Mouse (Mus musculus): Measurements from ENCODE around the gene Unkl. TPM values are rescaled to one million over a fixed set of nuclear protein-coding genes. Genes with fewer than 3 reads are reported as not detected.
A peak's percentile ranks its signal among the peaks of the same experiment; 100 is the strongest.

Gene Unkl
- total RNA-seq (2021) = 1 to 10 TPM; 8.4 to 9.6 TPM

DNA sequence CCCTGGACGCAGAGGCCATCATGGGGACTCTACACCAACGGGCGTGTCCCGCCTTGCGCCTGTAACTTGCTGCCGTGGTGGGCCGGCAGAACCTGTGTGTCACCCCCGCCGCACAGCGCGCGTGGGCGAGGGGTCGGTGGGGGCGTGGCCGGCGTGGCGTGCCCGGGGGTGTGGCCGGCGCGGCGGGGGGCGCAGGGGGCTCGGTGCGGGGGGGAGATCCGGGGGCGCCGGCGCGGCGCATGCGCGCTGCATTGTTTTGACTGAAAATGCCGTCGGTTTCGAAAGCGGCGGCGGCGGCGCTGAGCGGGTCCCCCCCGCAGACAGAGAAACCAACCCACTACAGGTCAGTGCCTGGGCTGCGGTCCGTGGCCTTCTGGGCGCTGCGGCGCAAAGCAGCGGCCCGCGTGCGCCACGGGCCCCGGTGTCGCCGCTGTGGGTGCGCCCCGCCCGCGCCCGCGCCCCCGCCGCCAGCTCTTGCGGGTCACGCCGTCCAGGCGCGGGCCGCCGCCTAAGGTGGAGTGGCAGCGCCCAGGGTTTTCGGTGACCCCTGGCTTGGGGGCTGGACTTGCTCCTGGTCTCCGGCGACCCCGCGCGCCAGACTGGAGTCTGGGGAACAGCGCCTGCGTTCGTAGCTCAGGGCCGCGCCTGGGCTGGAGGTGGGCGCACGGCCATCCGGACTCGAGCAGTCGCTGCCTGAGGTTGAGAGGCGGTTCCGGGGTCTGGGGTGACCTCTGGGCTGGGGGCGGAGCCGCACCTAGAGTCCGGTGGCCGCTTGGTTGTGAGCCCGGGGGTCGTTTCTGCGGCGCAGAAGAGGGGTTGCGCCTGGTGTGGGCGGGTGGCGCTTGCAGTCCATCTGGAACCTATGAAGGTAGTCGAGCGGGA lies at the start of gene Unkl:
Gene Unkl, plus strand, starts transcription at position 248 of the 882 bp plus-strand sequence.
- peak; percentile 61 for DNase-seq (ENCODE audit: low spot score)
- intact Hi-C loops (cut with DNase I) = no loop called here

- intact Hi-C loops (cut with DNase I) = loop anchor here (5.0 kb wide), 1 partner anchor 43 kb away; the partner anchor contains the start of gene BC003965
- DNase-seq (ENCODE audit: low spot score) = no peak
These were observed 49.4 kb upstream of the Unkl start for GRCm38 (mm10) chr17:25138803-25139202.

- intact Hi-C loops (cut with DNase I) = loop anchor here (5.0 kb wide), 1 partner anchor 42 kb away; the partner anchor contains the start of gene BC003965
- no peak for DNase-seq (ENCODE audit: low spot score)
These were observed 48.2 kb upstream of the Unkl start for GRCm38 (mm10) chr17:25139960-25140359.

- intact Hi-C loops (cut with DNase I) = no loop called here
- DNase-seq (ENCODE audit: low spot score) = no peak
These were observed 26.0 kb upstream of the Unkl start, which contains the start of gene Ccdc154 for GRCm38 (mm10) chr17:25162161-25162560. Ccdc154 (plus strand) TSS chr17:25162461.

- intact Hi-C loops (cut with DNase I) = no loop called here
- no peak for DNase-seq (ENCODE audit: low spot score)
These were observed 24.8 kb upstream of the Unkl start for GRCm38 (mm10) chr17:25163387-25163786.

- intact Hi-C loops (cut with DNase I) = no loop called here
These were observed 23.4 kb upstream of the Unkl start for GRCm38 (mm10) chr17:25164770-25165169.

DNA sequence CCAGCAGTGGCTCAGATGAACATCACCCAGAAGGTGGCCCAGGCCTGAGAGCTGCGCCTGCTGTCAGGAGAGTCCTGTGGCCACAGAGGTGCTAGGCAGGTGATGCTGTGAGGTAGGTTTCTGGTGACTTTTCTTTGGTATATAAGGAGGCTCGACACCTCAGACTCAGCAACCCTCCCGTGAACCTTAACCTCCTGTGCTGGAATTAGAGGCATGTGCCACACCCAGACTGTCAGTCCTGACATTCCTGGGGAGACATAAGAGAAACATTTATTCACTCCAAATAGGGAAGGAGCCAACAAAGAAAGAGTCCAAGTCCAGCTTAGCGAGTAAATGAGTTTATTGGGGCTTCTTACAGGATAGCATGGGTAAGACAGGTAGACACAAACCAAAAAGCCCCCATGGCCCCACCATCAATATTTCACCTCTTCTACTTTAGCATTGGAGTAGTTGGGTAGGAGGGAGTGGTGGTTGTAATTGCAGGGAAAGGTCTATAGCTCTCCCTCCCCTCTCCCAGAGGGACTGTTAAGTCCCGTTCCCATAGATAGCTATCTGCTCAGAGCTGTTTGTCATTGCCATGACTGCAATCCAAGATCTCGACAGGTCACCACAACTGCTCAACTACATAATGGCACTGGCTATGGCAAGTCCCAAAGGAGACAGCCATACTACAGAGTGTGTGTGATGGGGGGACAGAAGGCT lies 22.1 kb upstream of the Unkl start:
- DNase-seq (ENCODE audit: low spot score) = no peak
- intact Hi-C loops (cut with DNase I) = no loop called here

More at GRCm38 (mm10) chr17:25164770-25165169, 23.4 kb upstream of the Unkl start:
- DNase-seq (ENCODE audit: low spot score) = no peak

DNA sequence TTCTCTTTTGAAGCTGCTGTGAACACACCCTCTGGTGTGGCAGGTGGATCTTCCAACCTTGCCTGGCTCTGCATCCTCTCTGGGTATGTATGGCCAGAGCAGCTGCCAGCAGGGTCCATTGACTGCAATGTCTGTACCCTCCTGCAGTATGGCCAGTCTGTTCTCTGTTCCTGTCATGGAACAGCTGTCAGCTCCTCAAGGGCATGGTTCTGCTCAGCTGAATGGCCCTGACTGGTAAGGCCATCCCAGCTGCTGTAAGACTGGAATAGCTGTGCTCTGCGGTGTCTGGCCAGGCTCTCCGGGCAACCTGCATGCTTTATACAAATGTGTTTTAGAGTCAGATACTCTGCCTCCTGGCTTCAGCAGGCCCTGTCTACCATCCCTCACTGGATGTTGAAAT lies 18.5 kb upstream of the Unkl start:
- intact Hi-C loops (cut with DNase I) = no loop called here
- no peak for DNase-seq (ENCODE audit: low spot score)

- no peak for DNase-seq (ENCODE audit: low spot score)
- intact Hi-C loops (cut with DNase I) = no loop called here
These were observed 15.6 kb upstream of the Unkl start for GRCm38 (mm10) chr17:25172558-25172957.

- intact Hi-C loops (cut with DNase I) = no loop called here
- no peak for DNase-seq (ENCODE audit: low spot score)
These were observed 12.8 kb upstream of the Unkl start, which contains the start of gene Gm38655 for GRCm38 (mm10) chr17:25175411-25175810. Gm38655 (minus strand) TSS chr17:25175471.

GRCm38 (mm10) chr17:25183232-25183631 lies 5.0 kb upstream of the Unkl start:
- intact Hi-C loops (cut with DNase I) = loop anchor here (5.0 kb wide), 4 partner anchors 46 to 296 kb away; partner anchors contain the start of genes Cramp1l, Ift140, Nubp2 and Spsb3
- no peak for DNase-seq (ENCODE audit: low spot score)

DNA sequence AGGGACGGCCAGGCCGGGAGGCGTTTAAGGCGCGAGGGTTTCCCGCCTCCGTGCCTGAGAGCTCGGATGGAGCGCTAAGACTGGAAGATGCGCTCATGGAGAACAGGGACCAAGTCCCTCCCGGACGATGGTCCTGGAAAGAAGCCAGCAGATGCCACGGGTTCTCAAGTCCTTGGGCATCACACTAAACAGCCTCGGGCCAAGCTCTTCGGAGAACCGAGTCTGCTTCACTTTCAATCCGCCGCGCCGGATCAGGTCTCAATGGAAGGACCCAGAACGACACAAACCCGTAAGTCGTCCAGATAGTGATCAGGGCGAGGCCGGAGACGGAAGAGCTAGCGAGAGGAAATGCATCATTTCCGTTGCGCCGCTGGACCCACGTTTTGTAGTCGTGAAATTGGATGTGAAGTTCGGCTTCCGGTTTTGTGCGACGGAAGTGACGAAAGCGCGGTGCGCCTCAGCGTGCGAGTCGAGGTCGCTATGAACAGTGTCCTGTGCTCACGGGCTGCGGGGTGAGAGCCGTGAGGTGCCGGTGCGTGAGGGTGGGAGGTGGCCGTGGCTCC lies 4.0 kb upstream of the Unkl start, which contains the start of gene BC003965:
Gene BC003965, plus strand, starts transcription at position 426 of the 563 bp plus-strand sequence.
- peak; percentile 90 for DNase-seq (ENCODE audit: low spot score)
- intact Hi-C loops (cut with DNase I) = loop anchor here (1.0 to 5.0 kb wide), 5 partner anchors 47 to 297 kb away; partner anchors contain the start of genes Cramp1l, Ift140, Nubp2 and Spsb3

GRCm38 (mm10) chr17:25184961-25185360 lies 3.2 kb upstream of the Unkl start:
- no peak for DNase-seq (ENCODE audit: low spot score)
- intact Hi-C loops (cut with DNase I) = loop anchor here (1.0 to 5.0 kb wide), 5 partner anchors 48 to 298 kb away; partner anchors contain the start of genes Cramp1l, Ift140, Nubp2 and Spsb3

DNA sequence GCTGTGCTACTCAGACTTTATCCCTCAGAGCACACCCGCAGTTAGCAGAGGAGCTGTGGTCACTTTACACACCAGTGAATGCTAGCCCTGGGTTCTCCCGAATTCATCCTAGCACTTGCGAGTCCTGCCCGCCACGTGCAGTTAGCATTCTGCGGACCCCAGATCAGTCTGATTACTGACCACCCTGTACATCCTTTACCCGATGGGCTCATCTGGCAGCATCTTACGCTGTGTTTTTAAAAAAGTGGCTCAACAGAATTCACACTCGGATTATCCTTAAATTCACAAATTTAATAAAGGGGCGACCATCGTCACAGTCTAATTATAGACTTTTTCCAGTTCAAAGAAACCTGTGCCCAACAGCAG lies 430 bp upstream of the Unkl start:
- intact Hi-C loops (cut with DNase I) = no loop called here
- no peak for DNase-seq (ENCODE audit: low spot score)

DNA sequence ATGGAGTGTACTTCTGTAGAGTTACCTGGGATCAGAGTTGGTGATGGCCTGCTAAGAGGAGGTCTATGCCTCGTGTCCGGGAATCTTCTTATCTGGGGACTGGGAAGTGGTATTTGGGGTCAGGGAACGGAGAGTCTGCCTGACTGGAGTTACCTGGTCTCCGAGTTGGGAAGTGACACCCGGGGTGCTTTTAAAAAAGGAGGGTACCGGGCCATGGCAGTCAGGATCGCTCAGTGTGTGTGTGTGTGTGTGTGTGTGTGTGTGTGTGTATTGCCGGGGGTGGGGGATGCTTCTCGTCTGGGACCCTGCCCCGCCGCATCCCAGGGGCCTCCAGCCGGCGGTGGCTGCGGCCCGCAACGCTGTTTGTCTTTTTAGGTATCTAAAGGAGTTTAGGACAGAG lies 894 bp downstream of the Unkl start:
- intact Hi-C loops (cut with DNase I) = no loop called here
- DNase-seq (ENCODE audit: low spot score) = no peak

GRCm38 (mm10) chr17:25202401-25202800 lies 14.2 kb downstream of the Unkl start:
- intact Hi-C loops (cut with DNase I) = no loop called here
- DNase-seq (ENCODE audit: low spot score) = no peak

- intact Hi-C loops (cut with DNase I) = no loop called here
- no peak for DNase-seq (ENCODE audit: low spot score)
These were observed 21.8 kb downstream of the Unkl start for GRCm38 (mm10) chr17:25210006-25210405.

GRCm38 (mm10) chr17:25210680-25211466 lies 22.7 kb downstream of the Unkl start:
- no peak for DNase-seq (ENCODE audit: low spot score)
- intact Hi-C loops (cut with DNase I) = no loop called here

- DNase-seq (ENCODE audit: low spot score) = no peak
- intact Hi-C loops (cut with DNase I) = no loop called here
These were observed 23.5 kb downstream of the Unkl start for GRCm38 (mm10) chr17:25211705-25212104.

All from heart, postnatal 25 days (tissue).